Mouse (Mus musculus) retina, postnatal 1 day (tissue): Measurements from ENCODE around the gene Tmco5.
"Not testable (repeated sequence)": the region's sequence is repeated elsewhere in the genome, so short reads cannot be mapped to it uniquely, and the experiment has no call there.

Experiments
- DNase-seq: peaks from one replicate; pipeline ENCODE4 v3.0.0-alpha.2; 2012

Gene Tmco5

GRCm38 (mm10) chr2:116923684-116924083 lies 45.2 kb downstream of the Tmco5 start:
- DNase-seq = no peak

- DNase-seq = no peak
Measured at GRCm38 (mm10) chr2:116924292-116924691, 45.8 kb downstream of the Tmco5 start.

GRCm38 (mm10) chr2:116925230-116925629 lies 46.7 kb downstream of the Tmco5 start:
- no peak for DNase-seq

- DNase-seq = no peak
Measured at GRCm38 (mm10) chr2:116932218-116932617, 53.7 kb downstream of the Tmco5 start.

- not testable (repeated sequence) for DNase-seq
Measured at GRCm38 (mm10) chr2:116934236-116934635, 55.7 kb downstream of the Tmco5 start.

- no peak for DNase-seq
Measured at GRCm38 (mm10) chr2:116934776-116935175, 56.3 kb downstream of the Tmco5 start.

- DNase-seq = no peak
Measured at GRCm38 (mm10) chr2:116936371-116936770, 57.9 kb downstream of the Tmco5 start.

GRCm38 (mm10) chr2:116937166-116937565 lies 58.7 kb downstream of the Tmco5 start:
- no peak for DNase-seq

- no peak for DNase-seq
Measured at GRCm38 (mm10) chr2:116941816-116942215, 63.3 kb downstream of the Tmco5 start.
